Mouse (Mus musculus) kidney, embryonic 16.5 days (tissue): ENCODE measurements around the gene Lamc1. TPM values are rescaled to one million over a fixed set of nuclear protein-coding genes. Genes with fewer than 3 reads are reported as not detected.

Experiments used
- ATAC-seq: fragments of 200-750 bp; cut with Nextera tagmentation; 2 replicates; pipeline ENCODE4 v1.8.0; 2017; ENCODE audit warnings: moderate TSS enrichment; ENCODE audit not compliant: low FRiP score, low TSS enrichment
- H3K27ac ChIP-seq: fragments of 300-500 bp; sonication (generic); 2 replicates; pipeline ENCODE4 v1.5.1; 2014; ENCODE audit warnings: low read length
- H3K27me3 ChIP-seq: fragments of 300-500 bp; sonication (generic); 2 replicates; pipeline ENCODE4 v1.6.1; 2014; ENCODE audit warnings: low read length, control low read depth, mixed read lengths; ENCODE audit not compliant: insufficient read depth
- H3K36me3 ChIP-seq: fragments of 300-500 bp; sonication (generic); 2 replicates; pipeline ENCODE4 v1.6.1; 2014; ENCODE audit warnings: low read length, control low read depth, mixed read lengths; ENCODE audit not compliant: insufficient read depth
- H3K4me1 ChIP-seq: fragments of 300-500 bp; sonication (generic); 2 replicates; pipeline ENCODE4 v1.6.1; 2014; ENCODE audit warnings: low read length, control low read depth, mixed read lengths; ENCODE audit not compliant: insufficient read depth
- H3K4me2 ChIP-seq: fragments of 300-500 bp; sonication (generic); replicated peaks from 2 replicates; pipeline ENCODE4 v1.6.1; 2014; ENCODE audit warnings: low read depth, low read length
- H3K4me3 ChIP-seq: fragments of 300-500 bp; sonication (generic); 2 replicates; pipeline ENCODE4 v1.5.1; 2014; ENCODE audit warnings: mild to moderate bottlenecking, low read length
- H3K9ac ChIP-seq: fragments of 300-500 bp; sonication (generic); replicated peaks from 2 replicates; pipeline ENCODE4 v1.6.1; 2014; ENCODE audit warnings: low read length
- H3K9me3 ChIP-seq: fragments of 300-500 bp; sonication (generic); 2 replicates; pipeline ENCODE4 v1.6.1; 2016; ENCODE audit warnings: low read length, control low read depth
- WGBS: fragments of 180-500 bp; shearing (Covaris S2); extraction: QIAGEN DNeasy Blood & Tissue Kit; methylation state at CpG from one replicate; pipeline ENCODE4 v1.1.7; 2014; 5-methylcytosine and 5-hydroxymethylcytosine counted together
- polyA plus RNA-seq: library from polyadenylated mRNA; unstranded; fragments of >200 nt; fragmentation: Nextera tagmentation; extraction: Ambion mirVana; gene quantifications from 2 replicates; pipeline ENCODE4 v1.2.1, GENCODE M21; 2015

Gene Lamc1
- polyA plus RNA-seq, 1 experiment from 2014 or later, result 105 TPM

DNA sequence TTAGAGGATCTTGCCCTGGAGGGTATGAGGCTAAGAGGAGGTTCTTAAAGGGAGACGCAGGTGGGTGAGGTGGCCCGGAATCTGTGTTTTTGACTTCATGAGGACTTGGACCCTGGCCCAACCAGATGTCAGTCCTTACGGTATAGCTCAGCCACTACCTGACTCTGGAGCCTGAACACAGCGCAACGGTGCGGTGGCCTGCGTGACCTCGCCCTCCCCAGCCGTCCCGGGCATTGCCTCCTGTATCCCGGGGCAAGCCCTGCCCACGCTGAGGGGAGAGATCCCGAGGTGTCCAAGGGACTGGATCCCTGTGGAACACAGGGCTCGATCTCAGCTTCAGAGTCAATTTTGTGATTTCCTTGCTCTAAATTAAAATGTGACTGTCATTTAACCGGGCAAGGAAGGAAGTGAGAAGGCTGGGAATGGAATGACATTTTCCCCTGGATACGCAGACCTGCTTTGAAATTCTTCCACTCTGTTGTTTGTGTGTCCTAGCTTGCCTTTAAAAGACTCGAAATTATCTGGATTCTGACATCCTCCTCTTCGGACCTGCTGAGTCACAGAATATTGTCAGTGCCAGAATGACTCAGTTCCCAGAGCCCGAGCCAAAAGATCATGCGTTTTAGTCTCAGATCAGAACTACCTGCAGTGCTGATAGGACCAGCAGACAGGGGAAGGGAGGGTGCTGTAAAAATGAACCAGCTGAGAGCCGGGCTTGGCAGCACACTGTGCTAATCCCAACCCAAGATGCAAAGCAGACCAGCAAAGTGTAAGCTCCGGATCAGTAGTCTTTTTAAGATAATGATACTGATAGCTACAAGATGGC, 923 bp upstream of the Lamc1 start:
- Histone ChIP-seq H3K4me3 (peak overlapping the region; percentile 88), H3K9me3 (no peaks in the 10 kb centered on the region), H3K36me3 (no peaks in the 10 kb centered on the region), H3K9ac (peak overlapping the region; percentile 77), H3K27me3 (no peaks in the 10 kb centered on the region), H3K4me2 (peak overlapping the region; percentile 92), H3K27ac (peak overlapping the region; percentile 89), H3K4me1 (peaks cover 25% of the 10 kb centered on the region)
- WGBS, result 3% methylated on average over 22 of the region's 22 CpGs
- ATAC-seq, result peak; percentile 60

DNA sequence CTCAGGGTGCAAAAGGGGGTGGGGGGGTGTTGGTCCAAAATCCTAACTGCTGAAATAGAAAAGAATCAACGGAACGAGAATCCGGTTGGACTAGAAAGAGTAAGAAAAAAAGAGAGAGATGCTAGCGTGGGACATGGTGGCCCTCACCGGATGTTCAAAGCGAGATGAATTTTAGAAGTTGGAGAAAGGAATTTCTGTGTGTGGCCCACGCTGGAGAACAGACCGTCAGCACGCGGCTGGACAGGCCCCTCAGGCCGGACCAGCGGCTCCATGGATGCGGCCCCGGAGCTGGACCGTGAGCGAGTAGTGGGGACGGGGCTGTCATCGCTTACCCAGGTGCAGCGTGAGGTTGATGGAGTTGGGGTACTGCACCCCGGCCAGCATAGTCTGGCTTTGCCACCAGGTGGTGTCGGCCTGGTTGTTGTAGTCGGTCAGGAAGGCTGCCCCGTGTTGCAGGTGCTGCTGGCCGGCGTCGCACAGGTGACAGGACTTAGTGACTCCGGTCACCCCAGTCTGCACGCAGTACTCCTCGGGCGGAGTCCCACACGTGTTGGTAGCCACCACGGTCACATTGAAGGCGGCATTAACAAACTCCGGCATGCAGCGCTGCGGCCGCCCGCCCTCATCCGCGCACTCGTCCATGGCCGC, 666 bp downstream of the Lamc1 start:
- WGBS, result under 1% methylated on average over 42 of the region's 42 CpGs
- peak overlapping the region; percentile 92 for H3K4me2 ChIP-seq
- no peaks in the 10 kb centered on the region for H3K36me3 ChIP-seq
- ATAC-seq, result peak; percentile 55
- H3K9ac ChIP-seq, result peak overlapping the region; percentile 99
- no peaks in the 10 kb centered on the region for H3K9me3 ChIP-seq
- peaks cover 35% of the 10 kb centered on the region for H3K4me1 ChIP-seq
- H3K27ac ChIP-seq, result peak overlapping the region; percentile 96
- H3K4me3 ChIP-seq, result peak overlapping the region; percentile 88
- H3K27me3 ChIP-seq, result no peaks in the 10 kb centered on the region

DNA sequence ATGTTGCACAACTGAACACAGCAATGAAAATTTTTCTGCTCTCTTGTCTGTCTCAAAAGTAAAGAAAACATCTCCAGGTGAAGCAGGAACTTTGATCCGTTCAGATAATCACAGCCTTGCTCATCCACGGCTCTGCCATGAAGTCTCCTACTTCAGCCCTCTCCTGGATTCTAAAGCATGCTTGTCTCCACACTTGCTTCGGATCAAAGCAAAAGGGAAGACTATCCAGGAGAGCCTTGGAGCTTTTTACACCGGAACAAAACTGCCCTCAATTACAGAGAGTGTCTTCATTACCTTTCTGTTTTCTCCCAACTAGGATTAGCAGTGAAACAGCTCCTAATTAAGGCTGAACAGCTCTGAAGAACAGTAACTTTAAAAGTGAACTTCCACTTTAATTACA, 1.4 kb downstream of the Lamc1 start:
- Histone ChIP-seq H3K27ac (peak overlapping the region; percentile 96; the same call in 1 of the 2 replicates), H3K4me3 (peak overlapping the region; percentile 88), H3K27me3 (no peaks in the 10 kb centered on the region), H3K9me3 (no peaks in the 10 kb centered on the region), H3K9ac (peak overlapping the region; percentile 99), H3K36me3 (0 out of 2 replicates have a peak, but pooled peaks cover 3% of the 10 kb centered on the region), H3K4me1 (peaks cover 35% of the 10 kb centered on the region), H3K4me2 (peak overlapping the region; percentile 92)
- no peak for ATAC-seq
- 0% methylated on average over 4 of the region's 4 CpGs for WGBS

DNA sequence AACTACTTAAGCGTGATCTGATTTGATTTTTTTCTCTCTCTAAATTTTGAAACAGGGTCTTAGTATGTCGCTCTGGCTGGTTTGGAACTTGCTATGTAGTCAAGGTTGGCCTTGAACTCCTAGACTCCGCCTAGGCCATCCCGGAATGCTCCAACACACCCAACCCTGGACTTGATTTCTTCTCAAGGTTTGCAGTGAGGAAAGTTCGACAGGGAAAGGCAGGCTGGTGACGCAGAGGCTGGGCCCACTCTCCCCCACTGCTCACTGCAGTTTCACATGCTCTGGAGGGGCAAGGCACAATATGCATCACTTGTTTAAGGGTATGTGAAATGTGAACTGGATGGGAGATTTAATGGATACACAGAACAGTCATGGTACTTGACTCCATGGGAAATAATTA, 3.3 kb downstream of the Lamc1 start:
- Histone ChIP-seq H3K9ac (no peak overlapping the region), H3K4me1 (peaks cover 35% of the 10 kb centered on the region), H3K9me3 (no peaks in the 10 kb centered on the region), H3K4me2 (peak overlapping the region; percentile 92), H3K27me3 (no peaks in the 10 kb centered on the region), H3K36me3 (peaks cover 15% of the 10 kb centered on the region; the same call in 1 of the 2 replicates), H3K27ac (peak overlapping the region; percentile 67), H3K4me3 (peak overlapping the region; percentile 88)
- peak; percentile 47 for ATAC-seq
- 56% methylated on average over 6 of the region's 6 CpGs for WGBS

DNA sequence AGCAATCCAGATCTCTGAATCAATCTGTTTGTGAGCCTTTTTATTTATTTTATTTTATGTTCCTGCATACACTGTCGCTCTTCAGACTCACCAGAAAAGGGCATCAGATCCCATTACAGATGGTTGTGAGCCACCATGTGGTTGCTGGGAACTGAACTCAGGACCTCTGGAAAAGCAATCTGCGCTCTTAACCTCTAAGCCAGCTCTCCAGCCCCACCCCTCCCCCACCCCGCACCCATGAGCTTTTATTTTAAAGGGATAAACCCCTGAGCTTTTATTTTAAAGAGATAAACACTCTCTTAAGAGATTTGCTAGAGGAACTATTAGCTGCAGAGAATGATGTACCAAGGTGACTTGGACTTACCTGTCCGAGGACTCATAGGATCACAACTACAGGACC, 5.5 kb downstream of the Lamc1 start:
- Histone ChIP-seq H3K4me3 (no peak overlapping the region), H3K4me1 (peaks cover 40% of the 10 kb centered on the region), H3K9me3 (no peaks in the 10 kb centered on the region), H3K27ac (no peak overlapping the region), H3K9ac (no peak overlapping the region), H3K4me2 (no peak overlapping the region), H3K36me3 (peaks cover 21% of the 10 kb centered on the region; the same call in 1 of the 2 replicates), H3K27me3 (no peaks in the 10 kb centered on the region)
- 86% methylated on average over 4 of the region's 4 CpGs for WGBS
- no peak for ATAC-seq

DNA sequence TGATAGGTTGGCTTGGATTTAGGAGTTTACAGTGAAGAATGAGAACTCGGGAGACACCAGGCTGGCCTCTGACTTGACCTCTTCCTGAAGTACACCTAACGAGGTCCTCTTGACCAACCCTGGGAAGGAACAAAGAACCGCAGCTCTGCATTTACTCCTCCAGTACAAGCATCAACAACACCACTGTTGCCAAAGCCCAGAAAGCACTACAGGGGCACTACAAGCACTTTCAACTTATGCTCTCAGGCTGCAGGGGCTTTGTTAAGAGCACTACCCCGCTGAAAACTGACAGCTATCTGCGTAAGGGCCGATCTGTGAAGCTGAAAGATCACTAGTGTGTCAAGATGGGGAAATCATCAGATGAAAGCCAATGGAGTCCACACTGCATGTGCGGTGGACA, 6.4 kb downstream of the Lamc1 start:
- WGBS, result 73% methylated on average over 7 of the region's 7 CpGs
- Histone ChIP-seq H3K9ac (no peak overlapping the region), H3K4me1 (peaks cover 47% of the 10 kb centered on the region), H3K4me3 (no peak overlapping the region), H3K9me3 (no peaks in the 10 kb centered on the region), H3K36me3 (peaks cover 21% of the 10 kb centered on the region; the same call in 1 of the 2 replicates), H3K27ac (no peak overlapping the region), H3K27me3 (no peaks in the 10 kb centered on the region), H3K4me2 (no peak overlapping the region)
- no peak for ATAC-seq

DNA sequence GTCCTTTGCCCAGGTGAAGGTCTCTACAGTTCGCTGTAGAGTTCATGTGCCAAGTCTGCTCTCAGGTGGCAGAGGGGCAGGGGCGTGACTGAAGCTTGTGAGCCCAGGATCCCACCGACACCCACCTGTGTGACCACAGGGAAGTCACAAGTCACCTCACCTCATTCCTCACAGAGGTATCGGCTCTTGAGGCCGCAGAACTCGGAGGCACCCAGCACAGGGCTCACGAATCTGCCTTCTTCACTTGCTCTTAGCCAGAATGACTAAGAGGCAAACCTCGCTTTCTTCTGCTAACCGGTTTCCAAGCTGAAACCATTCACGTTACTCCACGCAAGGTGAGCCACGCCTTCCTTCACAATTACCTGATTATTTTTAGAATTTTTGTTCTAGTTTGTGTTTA, 11.2 kb downstream of the Lamc1 start:
- WGBS, result 80% methylated on average over 12 of the region's 12 CpGs
- ATAC-seq, result no peak
- Histone ChIP-seq H3K27me3 (no peaks in the 10 kb centered on the region), H3K4me1 (peaks cover 61% of the 10 kb centered on the region), H3K4me2 (no peak overlapping the region), H3K9me3 (no peaks in the 10 kb centered on the region), H3K9ac (no peak overlapping the region), H3K4me3 (no peak overlapping the region), H3K27ac (peak overlapping the region; percentile 23; the same call in 1 of the 2 replicates), H3K36me3 (peaks cover 20% of the 10 kb centered on the region; the same call in 1 of the 2 replicates)

DNA sequence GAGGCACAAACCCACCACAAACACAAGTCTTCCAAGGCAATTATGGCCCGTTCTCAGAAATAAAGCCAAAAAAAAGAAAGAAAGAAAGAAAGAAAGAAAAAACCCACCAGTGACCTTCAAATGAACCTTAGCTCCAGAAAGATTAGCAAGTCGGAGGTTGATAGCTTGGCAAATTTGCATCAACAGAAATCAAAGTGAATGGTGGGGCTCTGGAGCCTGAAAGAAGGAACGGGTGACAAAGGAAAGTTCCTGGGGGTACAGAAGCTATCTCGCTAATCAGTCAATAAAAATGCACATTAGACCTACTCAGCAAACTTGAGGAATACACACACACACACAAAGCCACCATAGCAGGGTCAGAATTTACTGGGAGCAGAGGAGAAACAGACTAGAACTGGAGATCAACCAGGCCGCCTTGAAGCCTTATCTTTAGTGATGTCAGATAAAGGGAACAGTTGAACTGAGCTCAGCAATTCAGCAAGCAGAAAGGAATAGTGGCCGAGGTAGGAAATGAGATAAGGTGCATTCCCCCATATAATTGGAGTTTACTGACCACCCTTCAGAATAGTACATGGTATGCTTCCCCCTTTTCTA, 11.9 kb downstream of the Lamc1 start:
- no peaks in the 10 kb centered on the region for H3K9me3 ChIP-seq
- no peaks in the 10 kb centered on the region for H3K27me3 ChIP-seq
- no peak overlapping the region for H3K4me3 ChIP-seq
- 45% methylated on average over 6 of the region's 6 CpGs for WGBS
- ATAC-seq, result no peak
- H3K4me2 ChIP-seq, result 0 out of 2 replicates have a peak overlapping the region, but pooled peaks have one; percentile 6
- peaks cover 69% of the 10 kb centered on the region for H3K4me1 ChIP-seq
- peak overlapping the region; percentile 60 for H3K27ac ChIP-seq
- no peak overlapping the region for H3K9ac ChIP-seq
- H3K36me3 ChIP-seq, result peaks cover 13% of the 10 kb centered on the region; the same call in 1 of the 2 replicates

DNA sequence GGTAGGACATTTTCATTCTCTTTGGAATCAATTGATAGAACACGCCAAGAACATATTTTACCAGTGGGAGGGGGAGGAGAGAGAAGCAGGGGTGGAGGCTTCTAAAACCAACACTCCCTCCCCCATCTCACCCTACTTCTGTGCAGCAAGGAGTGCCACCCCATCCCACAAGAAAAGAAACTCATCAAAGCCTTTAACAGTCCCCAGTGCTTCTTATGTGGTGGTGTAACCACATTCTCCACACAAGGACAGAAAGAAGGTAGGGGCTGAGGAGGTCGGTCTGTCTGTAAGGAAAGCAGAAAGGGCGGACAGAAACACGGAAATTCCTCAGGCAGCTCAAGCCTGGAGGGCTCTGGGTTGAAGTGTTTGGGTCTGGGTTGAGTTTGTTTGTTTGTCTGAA, 12.5 kb downstream of the Lamc1 start:
- ATAC-seq, result no peak
- no peaks in the 10 kb centered on the region for H3K27me3 ChIP-seq
- H3K9ac ChIP-seq, result no peak overlapping the region
- H3K36me3 ChIP-seq, result peaks cover 10% of the 10 kb centered on the region; the same call in 1 of the 2 replicates
- no peak overlapping the region for H3K4me3 ChIP-seq
- peaks cover 72% of the 10 kb centered on the region for H3K4me1 ChIP-seq
- H3K9me3 ChIP-seq, result no peaks in the 10 kb centered on the region
- H3K4me2 ChIP-seq, result 0 out of 2 replicates have a peak overlapping the region, but pooled peaks have one; percentile 6
- 50% methylated on average over 4 of the region's 4 CpGs for WGBS
- H3K27ac ChIP-seq, result peak overlapping the region; percentile 60
